Mouse (Mus musculus) heart, embryonic 11.5 days (tissue): ENCODE measurements around the gene Ltb. TPM values are rescaled to one million over a fixed set of nuclear protein-coding genes. Genes with fewer than 3 reads are reported as not detected.

ENCODE experiments used
- ATAC-seq: fragments of 200-750 bp; cut with Nextera tagmentation; replicated peaks from 2 replicates; pipeline ENCODE4 v1.8.0; 2017; ENCODE audit warnings: moderate library complexity; ENCODE audit not compliant: insufficient number of reproducible peaks, low FRiP score, low TSS enrichment
- H3K27ac ChIP-seq: fragments of 300-500 bp; sonication (generic); 2 replicates; pipeline ENCODE4 v1.5.1; 2014; ENCODE audit warnings: mild to moderate bottlenecking, low read depth, low read length
- H3K27me3 ChIP-seq: fragments of 300-500 bp; sonication (generic); 2 replicates; pipeline ENCODE4 v1.6.1; 2014; ENCODE audit warnings: mild to moderate bottlenecking, low read length, mixed read lengths; ENCODE audit not compliant: control insufficient read depth, insufficient read depth
- H3K36me3 ChIP-seq: fragments of 300-500 bp; sonication (generic); 2 replicates; pipeline ENCODE4 v1.6.1; 2014; ENCODE audit warnings: mild to moderate bottlenecking, low read length, moderate library complexity, mixed read lengths; ENCODE audit not compliant: control insufficient read depth, insufficient read depth
- H3K4me1 ChIP-seq: fragments of 300-500 bp; sonication (generic); 2 replicates; pipeline ENCODE4 v1.6.1; 2014; ENCODE audit warnings: low read length; ENCODE audit not compliant: control insufficient read depth, insufficient read depth
- H3K4me2 ChIP-seq: fragments of 300-500 bp; sonication (generic); 2 replicates; pipeline ENCODE4 v1.6.1; 2014; ENCODE audit warnings: mild to moderate bottlenecking, moderate library complexity
- H3K4me3 ChIP-seq: fragments of 300-500 bp; sonication (generic); 2 replicates; pipeline ENCODE4 v1.5.1; 2014; ENCODE audit warnings: low read depth, low read length
- H3K9ac ChIP-seq: fragments of 300-500 bp; sonication (generic); 2 replicates; pipeline ENCODE4 v1.6.1; 2014; ENCODE audit warnings: mild to moderate bottlenecking, low read depth, low read length, moderate library complexity
- H3K9me3 ChIP-seq: fragments of 300-500 bp; sonication (generic); replicated peaks from 2 replicates; pipeline ENCODE4 v1.6.1; 2016; ENCODE audit warnings: low read length; ENCODE audit not compliant: control insufficient read depth
- WGBS: fragments of 180-500 bp; shearing (Covaris S2); extraction: QIAGEN DNeasy Blood & Tissue Kit; methylation state at CpG from one replicate; pipeline ENCODE4 v1.1.7; 2014; ENCODE audit not compliant: insufficient replicate concordance; 5-methylcytosine and 5-hydroxymethylcytosine counted together
- polyA plus RNA-seq: library from polyadenylated mRNA; unstranded; fragments of >200 nt; fragmentation: Nextera tagmentation; extraction: Ambion mirVana; gene quantifications from 2 replicates; pipeline ENCODE4 v1.2.1, GENCODE M21; 2014

Ltb gene
- polyA plus RNA-seq, 1 experiment from 2014 or later, result 0.42 TPM

- peak overlapping the region; percentile 65 for H3K4me2 ChIP-seq
- peak; percentile 43; the same call in 1 of the 2 replicates for ATAC-seq
- peak overlapping the region; percentile 62 for H3K27ac ChIP-seq
- peak overlapping the region; percentile 54 for H3K9ac ChIP-seq
- H3K4me1 ChIP-seq, result no peaks in the 10 kb centered on the region
- no peaks in the 10 kb centered on the region for H3K27me3 ChIP-seq
- H3K9me3 ChIP-seq, result no peaks in the 10 kb centered on the region
- H3K4me3 ChIP-seq, result peak overlapping the region; percentile 48
- WGBS, result 2% methylated on average over 18 of the region's 18 CpGs
- H3K36me3 ChIP-seq, result no peaks in the 10 kb centered on the region
Observed at GRCm38 (mm10) chr17:35185639-35186611, 8.3 kb upstream of the Ltb start.

- 1% methylated on average over 4 of the region's 4 CpGs for WGBS
- Histone ChIP-seq H3K9ac (no peak overlapping the region), H3K27me3 (no peaks in the 10 kb centered on the region), H3K4me2 (peak overlapping the region; percentile 65), H3K36me3 (no peaks in the 10 kb centered on the region), H3K27ac (peak overlapping the region; percentile 36), H3K4me1 (no peaks in the 10 kb centered on the region), H3K4me3 (peak overlapping the region; percentile 48), H3K9me3 (no peaks in the 10 kb centered on the region)
- ATAC-seq, result peak; percentile 41; the same call in 1 of the 2 replicates
Observed at GRCm38 (mm10) chr17:35186681-35187080, 7.6 kb upstream of the Ltb start.

GRCm38 (mm10) chr17:35187345-35187744 lies 6.9 kb upstream of the Ltb start:
- H3K27me3 ChIP-seq, result no peaks in the 10 kb centered on the region
- H3K4me3 ChIP-seq, result no peak overlapping the region
- H3K9ac ChIP-seq, result no peak overlapping the region
- no peaks in the 10 kb centered on the region for H3K36me3 ChIP-seq
- WGBS, result 61% methylated on average over 4 of the region's 4 CpGs
- H3K9me3 ChIP-seq, result no peaks in the 10 kb centered on the region
- H3K4me2 ChIP-seq, result no peak overlapping the region
- H3K4me1 ChIP-seq, result no peaks in the 10 kb centered on the region
- ATAC-seq, result no peak
- no peak overlapping the region for H3K27ac ChIP-seq

GRCm38 (mm10) chr17:35187959-35188610 lies 6.2 kb upstream of the Ltb start, which contains the start of gene Lst1:
Gene Lst1 (minus strand): TSS chr17:35188439.
- no peaks in the 10 kb centered on the region for H3K27me3 ChIP-seq
- H3K36me3 ChIP-seq, result no peaks in the 10 kb centered on the region
- H3K27ac ChIP-seq, result no peak within 1 kb of the TSS
- no peaks in the 10 kb centered on the region for H3K9me3 ChIP-seq
- 73% methylated on average over 7 of the region's 7 CpGs for WGBS
- ATAC-seq, result no peak
- no peak within 1 kb of the TSS for H3K4me3 ChIP-seq
- H3K4me1 ChIP-seq, result no peaks in the 10 kb centered on the region
- no peak within 1 kb of the TSS for H3K9ac ChIP-seq
- no peak within 1 kb of the TSS for H3K4me2 ChIP-seq

GRCm38 (mm10) chr17:35189186-35189585 lies 5.1 kb upstream of the Ltb start:
- Histone ChIP-seq H3K36me3 (no peaks in the 10 kb centered on the region), H3K27me3 (peaks cover 4% of the 10 kb centered on the region), H3K4me2 (no peak overlapping the region), H3K9me3 (no peaks in the 10 kb centered on the region), H3K9ac (no peak overlapping the region), H3K27ac (no peak overlapping the region), H3K4me3 (no peak overlapping the region), H3K4me1 (no peaks in the 10 kb centered on the region)
- ATAC-seq, result no peak
- WGBS, result 32% methylated on average over 1 of the region's 1 CpGs

GRCm38 (mm10) chr17:35190096-35190495 lies 4.1 kb upstream of the Ltb start:
- Histone ChIP-seq H3K9ac (no peak overlapping the region), H3K4me3 (no peak overlapping the region), H3K27ac (no peak overlapping the region), H3K27me3 (peaks cover 13% of the 10 kb centered on the region), H3K9me3 (no peaks in the 10 kb centered on the region), H3K36me3 (no peaks in the 10 kb centered on the region), H3K4me2 (no peak overlapping the region), H3K4me1 (no peaks in the 10 kb centered on the region)
- 58% methylated on average over 4 of the region's 4 CpGs for WGBS
- no peak for ATAC-seq

- Histone ChIP-seq H3K4me1 (peaks cover 9% of the 10 kb centered on the region; the same call in 1 of the 2 replicates), H3K4me2 (no peak overlapping the region), H3K9ac (no peak overlapping the region), H3K27me3 (peaks cover 29% of the 10 kb centered on the region), H3K36me3 (no peaks in the 10 kb centered on the region), H3K4me3 (no peak overlapping the region), H3K9me3 (no peaks in the 10 kb centered on the region), H3K27ac (no peak overlapping the region)
- 59% methylated on average over 2 of the region's 2 CpGs for WGBS
- ATAC-seq, result no peak
Observed at GRCm38 (mm10) chr17:35191723-35192122, 2.5 kb upstream of the Ltb start.

- peaks cover 36% of the 10 kb centered on the region for H3K27me3 ChIP-seq
- H3K36me3 ChIP-seq, result no peaks in the 10 kb centered on the region
Observed at GRCm38 (mm10) chr17:35192924-35193323, 1.3 kb upstream of the Ltb start.

More at GRCm38 (mm10) chr17:35192924-35193323, 1.3 kb upstream of the Ltb start:
- ATAC-seq, result no peak
- Histone ChIP-seq H3K4me1 (peaks cover 9% of the 10 kb centered on the region; the same call in 1 of the 2 replicates), H3K27ac (no peak overlapping the region), H3K9me3 (no peaks in the 10 kb centered on the region), H3K4me3 (no peak overlapping the region), H3K9ac (no peak overlapping the region), H3K4me2 (no peak overlapping the region)
- WGBS, result 77% methylated on average over 5 of the region's 5 CpGs
